Mouse (Mus musculus) kidney, adult 2 months (tissue): ENCODE measurements around the gene Ptprn2.

Experiments
- CTCF ChIP-seq: fragments of 200-500 bp; conservative IDR thresholded peaks from 2 replicates; pipeline ENCODE4 v1.5.1; 2011; ENCODE audit warnings: low read depth, mild to moderate bottlenecking, control low read depth, low read length, moderate library complexity, mixed read lengths; ENCODE audit not compliant: insufficient read depth, insufficient read length
- POLR2A ChIP-seq: fragments of 200-500 bp; IDR thresholded peaks from one replicate; pipeline ENCODE4 v1.6.1; 2011; ENCODE audit warnings: low read depth, low read length, control low read depth

GRCm38 (mm10) chr12:116776447-116776846 lies 290.9 kb downstream of the Ptprn2 start:
- TF ChIP-seq CTCF (no peak), POLR2A (no peak)
